Mouse (Mus musculus): ENCODE results near the gene Sccpdh. TPM values are rescaled to one million over a fixed set of nuclear protein-coding genes. Genes with fewer than 3 reads are reported as not detected.
"Not testable (repeated sequence)": the region's sequence is repeated elsewhere in the genome, so short reads cannot be mapped to it uniquely, and the experiment has no call there.

Sccpdh gene
- polyA plus RNA-seq, 1 experiment, result 75.0 TPM

GRCm38 (mm10) chr1:179664309-179664930 lies 3.6 kb upstream of the Sccpdh start:
- Histone ChIP-seq H3K27ac (ENCODE audit: insufficient read depth, low read length) (no peak overlapping the region), H3K4me1 (ENCODE audit: control insufficient read depth, insufficient read depth, low read length) (peaks cover 3% of the 10 kb centered on the region), H3K4me3 (ENCODE audit: insufficient read depth, low read length) (no peak overlapping the region)
- TF ChIP-seq POLR2A (IDR thresholded peaks at IDR 0.05; ENCODE audit: extremely low read depth, insufficient read depth, low read length), result no peak

- Histone ChIP-seq H3K4me1 (ENCODE audit: control insufficient read depth, insufficient read depth, low read length) (peaks cover 3% of the 10 kb centered on the region), H3K4me3 (ENCODE audit: insufficient read depth, low read length) (peak overlapping the region; percentile 79; the same call in 1 of the 2 replicates), H3K27ac (ENCODE audit: insufficient read depth, low read length) (peak overlapping the region; percentile 18; the same call in 1 of the 2 replicates)
- TF ChIP-seq CTCF (IDR thresholded peaks at IDR 0.05; ENCODE audit: extremely low read depth, insufficient read depth, low read length), result no peak
- TF ChIP-seq POLR2A (IDR thresholded peaks at IDR 0.05; ENCODE audit: extremely low read depth, insufficient read depth, low read length), result no peak
Measured at GRCm38 (mm10) chr1:179666971-179667370, 1.0 kb upstream of the Sccpdh start.

- no peak for TF ChIP-seq POLR2A (IDR thresholded peaks at IDR 0.05; ENCODE audit: extremely low read depth, insufficient read depth, low read length)
- no peak for TF ChIP-seq CTCF (IDR thresholded peaks at IDR 0.05; ENCODE audit: extremely low read depth, insufficient read depth, low read length)
- peak overlapping the region; percentile 18; the same call in 1 of the 2 replicates for H3K27ac ChIP-seq (ENCODE audit: insufficient read depth, low read length)
- peak overlapping the region; percentile 79 for H3K4me3 ChIP-seq (ENCODE audit: insufficient read depth, low read length)
- H3K4me1 ChIP-seq (ENCODE audit: control insufficient read depth, insufficient read depth, low read length), result peaks cover 3% of the 10 kb centered on the region
Measured at GRCm38 (mm10) chr1:179667450-179667849, 560 bp upstream of the Sccpdh start.

GRCm38 (mm10) chr1:179668836-179669537 lies 977 bp downstream of the Sccpdh start:
- peak overlapping the region; percentile 79 for H3K4me3 ChIP-seq (ENCODE audit: insufficient read depth, low read length)
- H3K27ac ChIP-seq (ENCODE audit: insufficient read depth, low read length), result 0 out of 2 replicates have a peak overlapping the region, but pooled peaks have one; percentile 29
- TF ChIP-seq POLR2A (IDR thresholded peaks at IDR 0.05; ENCODE audit: extremely low read depth, insufficient read depth, low read length), result no peak
- no peak for TF ChIP-seq CTCF (IDR thresholded peaks at IDR 0.05; ENCODE audit: extremely low read depth, insufficient read depth, low read length)
- H3K4me1 ChIP-seq (ENCODE audit: control insufficient read depth, insufficient read depth, low read length), result peaks cover 3% of the 10 kb centered on the region

- peaks cover under 1% of the 10 kb centered on the region; the same call in 1 of the 2 replicates for H3K4me1 ChIP-seq (ENCODE audit: control insufficient read depth, insufficient read depth, low read length)
- TF ChIP-seq CTCF (IDR thresholded peaks at IDR 0.05; ENCODE audit: extremely low read depth, insufficient read depth, low read length), result no peak
- no peak for TF ChIP-seq POLR2A (IDR thresholded peaks at IDR 0.05; ENCODE audit: extremely low read depth, insufficient read depth, low read length)
- no peak overlapping the region for H3K27ac ChIP-seq (ENCODE audit: insufficient read depth, low read length)
- no peak overlapping the region for H3K4me3 ChIP-seq (ENCODE audit: insufficient read depth, low read length)
Measured at GRCm38 (mm10) chr1:179674355-179674754, 6.3 kb downstream of the Sccpdh start.

- Histone ChIP-seq H3K27ac (ENCODE audit: insufficient read depth, low read length) (no peak overlapping the region), H3K4me3 (ENCODE audit: insufficient read depth, low read length) (no peak overlapping the region), H3K4me1 (ENCODE audit: control insufficient read depth, insufficient read depth, low read length) (no peaks in the 10 kb centered on the region)
- TF ChIP-seq CTCF (IDR thresholded peaks at IDR 0.05; ENCODE audit: extremely low read depth, insufficient read depth, low read length) (no peak), POLR2A (IDR thresholded peaks at IDR 0.05; ENCODE audit: extremely low read depth, insufficient read depth, low read length) (no peak)
Measured at GRCm38 (mm10) chr1:179677031-179677430, 9.0 kb downstream of the Sccpdh start.

GRCm38 (mm10) chr1:179679326-179679725 lies 11.3 kb downstream of the Sccpdh start:
- H3K27ac ChIP-seq (ENCODE audit: insufficient read depth, low read length), result no peak overlapping the region
- no peaks in the 10 kb centered on the region for H3K4me1 ChIP-seq (ENCODE audit: control insufficient read depth, insufficient read depth, low read length)
- no peak overlapping the region for H3K4me3 ChIP-seq (ENCODE audit: insufficient read depth, low read length)
- TF ChIP-seq CTCF (IDR thresholded peaks at IDR 0.05; ENCODE audit: extremely low read depth, insufficient read depth, low read length) (no peak), POLR2A (IDR thresholded peaks at IDR 0.05; ENCODE audit: extremely low read depth, insufficient read depth, low read length) (no peak)

- not testable (repeated sequence) for H3K4me3 ChIP-seq (ENCODE audit: insufficient read depth, low read length); H3K4me1 ChIP-seq (ENCODE audit: control insufficient read depth, insufficient read depth, low read length); H3K27ac ChIP-seq (ENCODE audit: insufficient read depth, low read length)
Measured at GRCm38 (mm10) chr1:179682753-179683152, 14.7 kb downstream of the Sccpdh start.

- no peak overlapping the region for H3K4me3 ChIP-seq (ENCODE audit: insufficient read depth, low read length)
- H3K27ac ChIP-seq (ENCODE audit: insufficient read depth, low read length), result no peak overlapping the region
- TF ChIP-seq POLR2A (IDR thresholded peaks at IDR 0.05; ENCODE audit: extremely low read depth, insufficient read depth, low read length), result no peak
- TF ChIP-seq CTCF (IDR thresholded peaks at IDR 0.05; ENCODE audit: extremely low read depth, insufficient read depth, low read length), result no peak
- H3K4me1 ChIP-seq (ENCODE audit: control insufficient read depth, insufficient read depth, low read length), result no peaks in the 10 kb centered on the region
Measured at GRCm38 (mm10) chr1:179686348-179686747, 18.3 kb downstream of the Sccpdh start.

- TF ChIP-seq CTCF (IDR thresholded peaks at IDR 0.05; ENCODE audit: extremely low read depth, insufficient read depth, low read length), result no peak
- TF ChIP-seq POLR2A (IDR thresholded peaks at IDR 0.05; ENCODE audit: extremely low read depth, insufficient read depth, low read length), result no peak
- Histone ChIP-seq H3K4me3 (ENCODE audit: insufficient read depth, low read length) (no peak overlapping the region), H3K4me1 (ENCODE audit: control insufficient read depth, insufficient read depth, low read length) (no peaks in the 10 kb centered on the region), H3K27ac (ENCODE audit: insufficient read depth, low read length) (no peak overlapping the region)
Measured at GRCm38 (mm10) chr1:179686781-179687180, 18.8 kb downstream of the Sccpdh start.
